Mouse (Mus musculus): Measurements from ENCODE around the gene 2010300C02Rik. TPM values are rescaled to one million over a fixed set of nuclear protein-coding genes. Genes with fewer than 3 reads are reported as not detected.

Gene 2010300C02Rik
- not detected in 2 replicates for total RNA-seq (2017)

DNA sequence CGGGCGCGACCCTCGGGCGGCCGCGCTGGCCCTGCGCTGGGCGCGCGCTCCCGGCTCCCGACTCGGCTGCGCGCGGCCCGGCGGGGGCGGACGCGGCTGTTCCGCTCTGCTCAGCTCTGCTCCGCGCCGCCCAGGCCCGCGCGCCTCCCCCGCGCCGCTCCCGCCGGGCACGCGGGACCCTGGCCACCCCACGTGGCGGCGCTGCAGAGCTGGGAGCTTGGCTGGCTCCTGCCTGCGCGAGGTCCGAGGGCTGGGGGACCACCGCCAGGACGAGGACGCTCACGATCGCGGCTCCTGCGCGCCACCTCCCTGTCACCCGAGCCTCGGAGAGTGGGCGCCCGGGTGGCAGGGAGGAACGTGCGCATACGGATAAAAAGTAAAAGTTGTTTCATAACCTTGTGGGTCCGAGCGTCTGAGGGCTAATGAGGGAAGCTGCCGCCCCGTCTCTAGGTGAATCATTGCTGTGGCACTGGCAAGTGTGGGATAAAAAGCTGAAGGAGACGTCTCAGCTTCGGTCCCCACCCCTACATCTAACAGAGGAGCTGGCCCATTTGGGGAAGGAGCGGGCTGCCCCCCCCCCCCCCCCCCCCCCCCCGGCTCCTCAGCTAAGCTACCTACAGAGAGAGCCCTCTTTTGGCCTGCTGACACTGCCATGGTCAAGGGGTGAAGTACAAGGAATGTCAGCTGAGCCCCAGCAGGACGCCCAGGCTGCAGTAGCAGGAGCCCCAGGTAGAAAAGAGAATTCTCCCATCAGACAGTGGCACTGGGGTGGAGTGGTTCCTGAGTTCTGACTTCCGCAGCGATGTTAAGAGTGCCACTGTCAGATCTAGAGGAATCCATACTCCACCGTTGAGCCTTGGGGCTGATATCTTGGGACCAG lies at the start of gene 2010300C02Rik:
Gene 2010300C02Rik, minus strand, starts transcription at position 325 of the 880 bp plus-strand sequence.
- peak; percentile 48; the same call in 1 of the 2 replicates for ATAC-seq (replicated peaks; ENCODE audit: low read depth, poor library complexity, severe bottlenecking)

DNA sequence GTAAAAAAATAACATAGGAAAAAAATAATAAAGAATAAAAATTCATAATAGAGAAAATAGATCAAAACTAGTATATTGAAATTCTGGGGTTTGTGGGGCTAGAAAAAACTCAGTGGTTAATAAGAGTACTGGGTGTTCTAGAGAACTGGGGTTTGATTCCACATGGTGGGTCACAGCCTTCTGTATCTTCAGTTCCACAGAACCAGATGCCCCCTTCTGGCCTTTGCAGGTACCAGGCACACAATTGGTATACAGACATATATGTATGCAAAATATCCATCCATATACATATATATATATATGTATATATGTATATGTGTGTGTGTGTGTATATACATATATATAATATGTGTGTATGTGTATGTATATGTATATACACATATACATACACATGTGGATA lies 39.5 kb upstream of the 2010300C02Rik start:
- ATAC-seq (replicated peaks; ENCODE audit: low read depth, poor library complexity, severe bottlenecking), result 0 out of 2 replicates have a peak, but pooled peaks have one; percentile 47

DNA sequence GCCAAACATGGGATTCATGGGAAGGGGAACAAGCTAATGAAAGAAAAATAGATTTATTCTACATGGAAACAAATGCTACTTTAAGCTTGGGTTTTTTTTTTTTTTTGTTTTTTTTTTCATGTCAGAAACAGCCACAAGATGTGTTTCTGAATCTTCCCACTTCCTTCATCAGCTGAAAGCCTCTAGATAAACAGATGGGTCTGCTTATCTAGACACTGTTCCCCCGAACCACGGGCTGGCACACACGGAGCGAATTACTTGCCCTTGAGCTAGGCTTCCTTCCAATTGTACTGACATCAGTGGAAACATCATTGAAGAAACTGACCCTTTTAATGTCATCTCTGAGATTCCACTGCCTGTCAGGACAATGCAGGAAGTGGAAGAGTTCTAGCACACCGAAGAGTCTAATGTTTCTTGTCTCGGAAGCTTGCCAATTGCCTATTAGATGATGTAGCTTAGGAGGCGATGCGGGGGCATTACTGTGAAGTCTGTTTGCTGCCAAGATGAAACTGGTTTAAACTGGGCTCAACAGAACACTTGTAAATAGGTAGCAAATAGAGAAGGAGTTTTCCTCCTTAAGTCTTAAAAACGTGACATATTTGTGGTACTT lies 24.9 kb upstream of the 2010300C02Rik start:
- ATAC-seq (replicated peaks; ENCODE audit: low read depth, poor library complexity, severe bottlenecking), result peak; percentile 92

DNA sequence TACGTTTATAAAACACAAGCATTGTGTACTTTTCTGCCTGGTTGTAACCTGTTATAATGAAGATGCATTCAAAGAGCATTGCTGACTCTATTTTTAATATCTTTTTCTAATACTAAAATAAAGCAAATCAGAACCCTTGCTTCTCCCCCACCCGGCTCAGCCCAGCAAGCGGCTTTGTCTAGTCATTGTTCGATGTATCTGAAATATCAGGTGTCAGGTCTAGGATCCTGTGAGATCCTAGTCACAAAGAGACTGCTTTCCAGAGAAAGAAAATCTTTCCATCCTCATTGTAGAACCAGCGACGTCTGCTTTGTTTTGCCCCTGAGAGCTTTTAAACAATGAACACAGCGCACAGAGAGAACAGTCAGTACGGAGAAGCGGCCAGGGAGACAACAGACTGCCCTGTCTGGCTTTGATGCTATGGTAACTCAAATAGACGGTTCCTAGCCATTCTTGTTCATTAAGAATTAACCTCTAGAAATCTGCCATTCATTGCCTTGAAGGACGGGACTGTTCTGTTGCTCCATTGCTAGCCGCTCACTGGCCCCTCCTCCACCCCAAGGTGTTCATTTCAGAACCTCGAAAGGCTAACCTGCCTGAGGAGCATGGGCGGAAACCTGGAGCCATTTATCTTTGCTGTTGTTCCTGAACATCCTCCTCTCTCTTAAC lies 22.9 kb upstream of the 2010300C02Rik start:
- ATAC-seq (replicated peaks; ENCODE audit: low read depth, poor library complexity, severe bottlenecking), result no peak

DNA sequence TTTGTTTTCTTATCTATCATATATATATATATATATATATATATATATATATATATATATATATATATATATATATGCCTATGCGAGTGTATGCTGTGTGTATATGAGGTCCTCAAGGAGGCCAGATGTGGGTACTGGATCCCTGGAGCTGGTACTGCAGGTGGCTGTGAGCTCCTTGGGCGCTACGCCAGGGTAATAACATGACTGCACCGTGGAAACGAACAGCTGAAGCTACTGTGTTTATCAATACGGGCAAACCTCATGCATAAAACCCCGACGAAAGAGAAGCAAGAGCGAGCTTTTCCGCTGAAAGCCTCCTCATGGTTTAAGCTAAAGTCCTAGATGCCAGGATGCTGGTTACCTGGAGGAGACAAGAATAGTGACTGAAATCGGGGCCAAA lies 22.2 kb upstream of the 2010300C02Rik start:
- no peak for ATAC-seq (replicated peaks; ENCODE audit: low read depth, poor library complexity, severe bottlenecking)

DNA sequence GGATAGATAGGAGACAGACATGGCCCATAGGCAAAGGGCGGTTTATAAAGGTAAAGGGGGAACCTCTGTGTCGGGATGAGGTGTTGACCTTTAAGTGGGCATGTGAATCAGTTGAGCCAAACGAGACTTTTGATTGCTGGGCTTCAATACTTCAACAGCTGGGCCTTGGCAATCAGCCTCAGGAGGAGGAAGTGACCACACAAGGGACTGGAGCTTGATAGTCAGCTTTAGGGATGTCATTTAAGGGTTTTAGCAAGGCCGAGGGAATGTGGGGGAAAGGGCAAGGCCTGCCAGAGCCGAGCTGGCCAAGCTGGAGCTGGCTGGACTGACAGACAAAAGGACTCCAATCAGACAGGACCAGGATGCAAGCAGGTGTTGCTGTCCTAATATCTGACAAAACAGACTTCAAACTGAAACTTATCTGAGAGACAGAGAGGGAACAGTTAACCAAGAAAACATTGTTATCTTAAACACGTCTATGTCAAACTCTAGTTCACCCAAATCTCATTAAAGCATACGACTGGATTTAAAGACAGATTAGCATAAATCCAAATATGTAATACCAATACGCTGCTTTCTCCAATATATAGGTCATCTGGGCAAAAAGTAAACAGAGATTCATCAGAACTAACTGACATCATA lies 20.4 kb upstream of the 2010300C02Rik start:
- ATAC-seq (replicated peaks; ENCODE audit: low read depth, poor library complexity, severe bottlenecking), result no peak

DNA sequence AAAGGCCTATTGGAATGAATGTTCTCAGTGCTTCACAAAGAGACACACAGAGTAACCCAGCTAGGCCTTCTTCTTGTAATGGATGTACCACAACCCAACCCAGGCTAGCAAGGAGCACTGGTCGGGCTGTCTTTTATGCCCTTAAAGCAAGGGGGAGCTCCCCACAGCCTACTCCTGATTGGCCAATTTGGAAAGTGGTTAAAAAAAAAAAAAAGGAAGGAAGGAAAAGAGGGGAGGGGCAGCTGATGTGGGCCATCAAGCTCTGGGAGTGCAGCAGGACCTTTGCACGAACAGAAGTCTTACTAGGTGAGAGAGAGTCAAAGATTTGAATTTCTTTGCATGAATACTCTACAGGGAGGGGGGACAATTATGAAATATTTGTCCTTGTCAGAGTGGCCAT lies 19.0 kb upstream of the 2010300C02Rik start:
- peak; percentile 28; the same call in 1 of the 2 replicates for ATAC-seq (replicated peaks; ENCODE audit: low read depth, poor library complexity, severe bottlenecking)

DNA sequence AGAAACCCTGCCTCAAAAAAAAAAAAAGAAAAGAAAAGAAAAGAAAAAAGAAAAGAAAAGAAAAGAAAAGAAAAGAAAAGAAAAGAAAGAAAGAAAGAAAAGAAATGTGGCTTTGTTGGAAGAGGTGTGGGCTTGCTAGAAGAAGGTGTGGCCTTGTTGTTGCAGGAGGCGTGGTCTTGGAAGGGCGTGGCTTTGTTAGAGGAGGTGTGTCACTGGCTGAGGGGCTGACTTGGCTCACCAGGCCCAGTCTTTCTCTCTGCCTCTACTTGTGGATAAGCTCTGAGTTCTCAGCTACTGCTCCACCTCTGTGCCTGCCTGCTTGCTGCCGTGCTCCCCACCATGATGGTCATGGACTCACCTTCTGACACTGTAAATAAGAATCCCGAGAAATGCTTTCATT lies 17.2 kb upstream of the 2010300C02Rik start:
- ATAC-seq (replicated peaks; ENCODE audit: low read depth, poor library complexity, severe bottlenecking), result 0 out of 2 replicates have a peak, but pooled peaks have one; percentile 47

DNA sequence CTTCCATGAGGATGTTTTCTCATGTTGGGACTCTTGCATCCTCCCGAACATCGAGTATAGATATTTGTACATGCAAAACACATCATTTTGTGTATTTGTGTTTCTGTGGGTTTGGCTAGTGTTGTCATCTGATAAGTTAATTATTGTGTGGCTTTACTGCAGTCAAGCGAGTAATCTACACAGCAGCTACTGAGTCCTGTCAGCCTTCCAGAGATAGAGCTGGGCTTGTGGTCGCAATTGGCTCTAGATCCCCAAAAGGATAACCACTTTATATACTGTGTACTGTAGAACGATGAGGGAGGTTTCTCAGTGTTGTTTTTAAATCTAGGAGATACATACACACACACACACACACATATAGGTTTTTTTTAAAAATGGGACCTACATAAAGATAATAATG lies 16.0 kb upstream of the 2010300C02Rik start:
- ATAC-seq (replicated peaks; ENCODE audit: low read depth, poor library complexity, severe bottlenecking), result no peak

DNA sequence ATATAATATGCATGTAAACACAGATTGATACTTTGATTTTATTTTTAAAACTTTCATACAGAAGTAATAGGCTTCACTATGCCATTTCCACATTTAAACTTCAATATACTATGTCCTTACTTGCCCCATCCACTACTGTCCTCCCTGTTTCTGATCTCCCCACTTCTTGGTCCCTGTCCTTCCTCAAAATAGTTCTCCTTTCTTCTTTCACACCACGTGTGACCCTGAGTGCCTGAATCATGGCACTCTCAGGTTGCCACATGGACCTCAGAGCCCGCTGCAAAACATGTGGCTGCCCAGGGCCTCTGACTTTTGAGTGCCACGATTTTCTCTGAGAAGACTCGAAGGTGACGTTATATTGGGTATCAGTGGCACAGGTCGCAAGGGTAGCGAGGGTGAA lies 15.0 kb upstream of the 2010300C02Rik start:
- 0 out of 2 replicates have a peak, but pooled peaks have one; percentile 45 for ATAC-seq (replicated peaks; ENCODE audit: low read depth, poor library complexity, severe bottlenecking)

DNA sequence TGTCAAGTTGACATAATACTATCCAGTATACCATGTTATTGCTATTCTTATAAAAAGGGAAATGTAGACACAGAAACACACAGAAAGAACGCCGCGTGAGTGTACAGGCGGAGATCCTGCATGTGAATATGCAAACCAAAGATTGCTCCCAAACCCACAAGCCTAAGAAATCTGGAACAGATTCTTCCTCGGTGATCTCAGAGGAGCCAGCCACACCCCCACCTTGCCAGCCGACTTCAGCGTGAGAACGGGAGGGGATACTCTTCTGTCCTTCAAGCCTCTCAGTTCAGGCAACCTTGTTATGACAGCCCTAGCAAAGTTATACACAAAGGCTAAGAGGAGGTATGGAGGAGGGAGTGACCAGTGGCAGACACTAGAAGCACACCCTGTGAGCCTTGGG lies 9.5 kb upstream of the 2010300C02Rik start:
- ATAC-seq (replicated peaks; ENCODE audit: low read depth, poor library complexity, severe bottlenecking), result no peak

DNA sequence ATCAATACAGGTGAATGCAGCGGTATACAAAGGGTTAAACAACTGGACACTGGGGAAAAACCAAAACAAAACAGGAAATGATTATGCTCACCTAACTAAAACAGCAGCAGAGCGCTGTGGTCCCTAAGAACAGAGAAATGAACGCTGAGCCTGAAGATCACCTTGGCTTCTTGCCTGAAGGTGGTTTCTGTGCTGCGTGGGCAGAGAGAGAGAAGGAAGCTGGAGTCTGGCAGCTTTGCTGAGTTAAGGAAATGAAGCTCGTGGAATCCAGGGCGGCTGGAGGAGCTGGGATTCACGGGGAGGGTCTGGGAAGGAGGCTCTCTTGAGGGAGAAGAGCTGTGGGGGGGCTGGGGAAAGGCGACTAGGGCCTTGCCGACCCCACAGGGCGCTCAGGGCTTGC lies 8.2 kb upstream of the 2010300C02Rik start:
- ATAC-seq (replicated peaks; ENCODE audit: low read depth, poor library complexity, severe bottlenecking), result no peak

DNA sequence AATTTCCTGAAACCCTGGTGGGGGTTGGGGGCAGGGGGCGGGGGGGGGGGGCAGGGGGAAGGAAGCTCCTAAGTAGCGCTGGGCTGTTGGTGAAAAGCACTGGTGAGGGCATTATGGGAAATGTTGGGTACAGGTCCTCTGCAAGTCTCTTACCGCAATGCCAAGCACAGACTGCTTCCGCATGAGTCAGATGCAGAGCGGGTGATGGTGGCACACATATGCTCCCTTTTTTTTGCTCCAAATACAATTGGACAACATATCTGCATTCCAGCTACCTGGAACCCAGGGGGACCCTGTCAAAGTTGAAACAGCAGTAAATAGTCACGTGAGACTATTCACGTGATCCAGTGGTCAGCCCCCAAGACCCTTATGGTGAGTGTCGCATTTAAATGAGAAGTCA lies 7.3 kb upstream of the 2010300C02Rik start:
- ATAC-seq (replicated peaks; ENCODE audit: low read depth, poor library complexity, severe bottlenecking), result no peak

DNA sequence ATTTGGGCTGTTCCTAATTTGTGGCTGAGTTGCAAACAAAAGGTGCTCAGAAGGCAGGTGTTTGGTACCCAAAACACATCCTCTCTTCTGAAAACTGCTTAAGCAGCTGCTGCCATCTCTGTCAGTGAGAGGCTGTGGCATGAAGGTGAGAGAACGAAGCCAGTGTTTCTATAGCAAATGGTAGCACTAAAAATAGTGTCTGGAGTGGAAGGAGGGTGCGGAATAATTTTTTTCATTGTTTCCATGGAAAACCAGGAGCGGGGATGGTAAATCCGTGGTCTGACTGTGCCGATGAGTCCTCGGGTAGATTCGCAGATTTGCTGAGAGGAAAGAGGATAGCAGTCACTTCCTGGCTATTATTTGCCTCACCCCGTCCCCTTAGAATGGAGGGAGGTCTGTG lies 6.5 kb upstream of the 2010300C02Rik start:
- no peak for ATAC-seq (replicated peaks; ENCODE audit: low read depth, poor library complexity, severe bottlenecking)

DNA sequence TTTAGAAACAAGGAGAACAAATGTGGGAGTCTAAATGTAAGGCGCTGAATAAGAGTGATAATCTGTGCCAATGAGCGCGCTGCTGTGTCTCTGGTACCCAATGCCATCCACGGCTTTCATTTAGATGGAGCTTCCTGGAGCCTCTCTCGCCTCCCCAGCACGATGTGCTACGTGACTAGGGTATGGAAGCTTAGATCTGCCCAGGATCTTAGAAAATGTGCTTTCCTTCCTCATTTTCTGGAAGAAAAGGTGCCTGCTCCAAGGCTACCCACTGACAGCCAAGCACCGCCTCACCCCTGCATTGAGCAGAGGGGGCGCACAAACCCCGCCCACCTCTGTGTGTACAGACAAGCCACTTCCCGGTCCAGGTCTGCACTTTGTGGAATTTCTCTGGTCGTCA lies 6.0 kb upstream of the 2010300C02Rik start:
- peak; percentile 51 for ATAC-seq (replicated peaks; ENCODE audit: low read depth, poor library complexity, severe bottlenecking)

DNA sequence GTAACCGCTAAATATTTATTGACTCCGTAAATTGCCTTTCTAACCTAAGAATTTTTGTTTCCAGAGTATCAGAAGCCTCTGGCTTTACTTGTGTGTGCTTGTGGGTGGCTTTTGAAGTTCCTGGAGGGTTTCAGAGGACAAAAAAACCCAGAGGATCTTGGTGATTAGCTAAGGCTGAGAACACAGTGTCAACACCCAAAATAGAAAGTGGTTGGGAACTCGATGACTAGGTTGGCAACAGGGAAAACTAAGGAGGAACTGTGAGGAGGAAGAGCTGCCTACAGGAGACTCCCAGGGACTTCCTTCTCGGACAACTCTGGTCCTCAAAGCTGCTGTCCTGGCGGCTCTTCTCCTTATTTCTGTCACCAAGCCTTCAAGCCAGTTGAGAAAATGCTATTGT lies 1.2 kb upstream of the 2010300C02Rik start:
- ATAC-seq (replicated peaks; ENCODE audit: low read depth, poor library complexity, severe bottlenecking), result no peak

DNA sequence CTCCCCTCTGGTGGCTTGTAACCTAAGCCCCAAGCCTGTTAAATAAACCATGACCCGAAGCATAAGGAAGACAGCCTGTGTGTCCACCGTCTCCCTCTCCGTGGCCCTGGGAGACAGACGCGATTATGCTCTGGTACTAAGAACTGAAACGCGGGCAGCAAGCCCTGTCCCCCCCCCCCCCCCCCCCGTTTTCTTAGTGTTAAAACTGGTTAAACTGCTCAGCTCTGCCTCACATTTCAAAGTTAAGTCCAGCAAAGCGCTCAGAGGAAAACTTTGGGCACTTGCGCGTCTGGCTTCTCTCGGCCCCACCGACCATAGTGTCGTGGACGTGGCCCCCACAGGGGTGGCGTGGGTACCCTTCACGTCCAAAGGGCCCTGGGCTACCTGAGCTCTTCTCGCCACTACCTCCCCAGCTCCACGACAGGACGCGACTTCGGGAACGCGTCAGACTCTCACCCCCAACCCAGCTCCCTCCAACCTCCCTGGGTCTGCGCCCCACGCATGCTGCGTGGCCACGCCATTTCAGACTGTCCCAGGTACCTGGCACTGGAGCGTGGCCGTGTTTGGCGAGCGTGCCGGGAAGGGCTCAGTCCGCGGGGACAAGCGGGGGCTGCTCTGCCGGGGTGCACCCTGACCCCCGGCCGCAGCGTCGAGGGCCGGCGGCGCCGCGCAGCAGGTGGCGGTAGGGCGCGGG lies 708 bp downstream of the 2010300C02Rik start:
- no peak for ATAC-seq (replicated peaks; ENCODE audit: low read depth, poor library complexity, severe bottlenecking)

DNA sequence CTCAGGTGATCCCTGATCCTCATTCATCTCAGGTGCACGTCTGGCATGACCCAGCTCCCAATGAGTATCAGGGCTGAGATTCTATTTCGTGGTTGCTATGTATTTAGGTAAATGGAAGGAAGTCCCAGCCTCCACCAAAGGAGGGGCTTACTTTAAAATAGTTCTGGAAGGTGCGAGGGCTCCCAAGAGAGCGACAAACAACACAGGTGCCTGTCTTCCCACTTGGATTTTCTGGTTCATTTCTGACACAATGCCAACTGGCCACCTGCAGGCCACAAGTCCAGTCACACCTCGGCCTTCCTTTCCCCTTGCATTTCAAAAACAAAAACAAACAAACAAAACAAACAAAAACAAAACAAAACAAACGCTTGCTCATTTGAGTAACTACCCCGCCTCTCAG lies 1.4 kb downstream of the 2010300C02Rik start:
- ATAC-seq (replicated peaks; ENCODE audit: low read depth, poor library complexity, severe bottlenecking), result no peak

DNA sequence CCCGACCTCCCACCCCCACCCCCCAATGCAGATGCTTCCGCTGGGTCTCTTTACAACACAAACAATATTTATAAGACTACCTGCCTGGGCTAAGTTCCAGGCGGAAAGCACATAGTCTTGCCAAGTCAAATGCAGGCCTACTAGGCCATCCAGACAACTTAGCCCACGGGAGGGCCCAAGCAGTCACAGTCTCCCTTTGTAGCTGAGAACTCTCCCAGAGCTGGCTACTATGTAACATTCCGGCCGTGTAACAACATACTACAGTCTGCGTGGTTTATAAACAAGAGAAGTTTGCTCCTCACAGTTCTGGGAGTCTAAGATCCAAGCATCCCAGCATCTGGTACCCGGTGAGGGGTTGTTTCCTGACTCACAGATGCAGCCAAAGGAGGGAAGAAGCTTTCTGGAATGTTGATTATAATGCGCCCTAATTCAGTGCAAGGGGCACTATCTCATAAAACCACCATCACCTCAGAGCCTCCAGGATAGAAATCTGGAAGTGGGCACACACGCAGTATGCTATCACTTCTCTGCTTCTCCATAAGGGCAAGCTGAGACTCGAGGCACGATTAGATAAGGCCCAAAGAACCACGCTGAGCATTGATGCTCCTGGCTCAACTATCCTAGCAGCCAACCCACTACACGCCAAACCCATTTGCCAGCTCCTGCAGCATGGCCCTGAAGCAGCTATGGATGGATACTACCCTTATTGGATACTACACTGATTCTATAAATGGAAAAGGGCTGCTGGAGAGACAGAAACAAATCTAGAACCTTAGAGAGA lies 2.3 kb downstream of the 2010300C02Rik start:
- no peak for ATAC-seq (replicated peaks; ENCODE audit: low read depth, poor library complexity, severe bottlenecking)
